ENCODE assay signal across 8 mouse cellular contexts in genomic region chr4:126252411-126253237, GRCm38 (mm10). TPM values are rescaled to one million over a fixed set of nuclear protein-coding genes. Genes with fewer than 3 reads are reported as not detected.
A peak's percentile ranks its signal among the peaks of the same experiment; 100 is the strongest.
DNase-seq lines count a peak whose midpoint lies in the region; ATAC-seq lines count a peak whose summit lies in the region.

No protein-coding gene starts in this region.

- DNase-seq in cerebellum, adult 9-11 months, result peak; percentile 66
- DNase-seq in cerebellum, adult 8-10 months, result no peak
- DNase-seq in lung, postnatal 25 days (ENCODE audit: low spot score), result no peak
- DNase-seq in limb, embryonic 10.5 days (ENCODE audit: low spot score), result no peak
- DNase-seq in thymus, postnatal 14 days, result no peak
- no peak for DNase-seq in lung, adult 18-20 months

- peak overlapping the region; percentile 1; the same call in 1 of the 2 replicates for H3K4me2 ChIP-seq in lung, embryonic 15.5 days
- H3K4me2 ChIP-seq in neural tube, embryonic 15.5 days, result peak overlapping the region; percentile 95

- no peak overlapping the region for H3K9ac ChIP-seq in lung, embryonic 15.5 days
- 0 out of 2 replicates have a peak overlapping the region, but pooled peaks have one; percentile 1 for H3K9ac ChIP-seq in neural tube, embryonic 15.5 days (replicated peaks)

- ATAC-seq in lung, embryonic 15.5 days (ENCODE audit: borderline replicate concordance, extremely low read depth, low FRiP score, low TSS enrichment), result no peak
- no peak for ATAC-seq in neural tube, embryonic 15.5 days (ENCODE audit: low FRiP score)

- H3K4me1 ChIP-seq in lung, embryonic 15.5 days, result peaks cover 52% of the 10 kb centered on the region
- peaks cover 64% of the 10 kb centered on the region for H3K4me1 ChIP-seq in limb, embryonic 10.5 days
- H3K4me1 ChIP-seq in neural tube, embryonic 15.5 days, result peaks cover 85% of the 10 kb centered on the region

- no peak overlapping the region for H3K4me3 ChIP-seq in lung, embryonic 15.5 days
- peak overlapping the region; percentile 24; the same call in 1 of the 2 replicates for H3K4me3 ChIP-seq in limb, embryonic 10.5 days
- H3K4me3 ChIP-seq in neural tube, embryonic 15.5 days (replicated peaks), result no peak overlapping the region

- no peaks in the 10 kb centered on the region for H3K9me3 ChIP-seq in lung, embryonic 15.5 days
- H3K9me3 ChIP-seq in limb, embryonic 10.5 days (replicated peaks), result no peaks in the 10 kb centered on the region
- no peaks in the 10 kb centered on the region for H3K9me3 ChIP-seq in neural tube, embryonic 15.5 days (replicated peaks)

- no peaks in the 10 kb centered on the region for H3K27me3 ChIP-seq in lung, embryonic 15.5 days
- no peaks in the 10 kb centered on the region for H3K27me3 ChIP-seq in limb, embryonic 10.5 days (ENCODE audit: low read depth, poor library complexity, severe bottlenecking)
- H3K27me3 ChIP-seq in neural tube, embryonic 15.5 days (replicated peaks), result no peaks in the 10 kb centered on the region

- 84% methylated on average over 17 of the region's 17 CpGs for WGBS in lung, embryonic 15.5 days
- WGBS in limb, embryonic 10.5 days, result 83% methylated on average over 17 of the region's 17 CpGs
- 64% methylated on average over 17 of the region's 17 CpGs for WGBS in neural tube, embryonic 15.5 days

- H3K36me3 ChIP-seq in lung, embryonic 15.5 days, result no peaks in the 10 kb centered on the region
- peaks cover 51% of the 10 kb centered on the region for H3K36me3 ChIP-seq in limb, embryonic 10.5 days
- no peaks in the 10 kb centered on the region for H3K36me3 ChIP-seq in neural tube, embryonic 15.5 days

- peak overlapping the region; percentile 64 for H3K27ac ChIP-seq in lung, embryonic 15.5 days
- H3K27ac ChIP-seq in limb, embryonic 10.5 days, result peak overlapping the region; percentile 74
- H3K27ac ChIP-seq in neural tube, embryonic 15.5 days (replicated peaks), result peak overlapping the region; percentile 23

RNA-seq across cellular contexts. Expression of gene Map7d1, which starts 3.5 kb away (rescaled TPM):
- polyA plus RNA-seq in lung, embryonic 15.5 days (2015; fragmentation: Nextera tagmentation; extraction: Ambion mirVana), result 40.8 and 45.3 TPM in 2 replicates
- 56.2 and 63.2 TPM in 2 replicates for polyA plus RNA-seq in limb, embryonic 10.5 days (2016; fragmentation: Nextera tagmentation; extraction: Ambion mirVana)
- polyA plus RNA-seq in neural tube, embryonic 15.5 days (2015; fragmentation: Nextera tagmentation; extraction: Ambion mirVana), result 65.4 and 79.7 TPM in 2 replicates

RNA-seq across cellular contexts. Expression of gene Trappc3, which starts 9.5 kb away (rescaled TPM):
- 106 and 108 TPM in 2 replicates for polyA plus RNA-seq in lung, embryonic 15.5 days (2015; fragmentation: Nextera tagmentation; extraction: Ambion mirVana)
- polyA plus RNA-seq in limb, embryonic 10.5 days (2016; fragmentation: Nextera tagmentation; extraction: Ambion mirVana), result 83.1 and 95.3 TPM in 2 replicates
- 175 and 188 TPM in 2 replicates for polyA plus RNA-seq in neural tube, embryonic 15.5 days (2015; fragmentation: Nextera tagmentation; extraction: Ambion mirVana)

RNA-seq across cellular contexts. Expression of gene Col8a2, which starts 34.0 kb away (rescaled TPM):
- 5.4 and 5.8 TPM in 2 replicates for polyA plus RNA-seq in lung, embryonic 15.5 days (2015; fragmentation: Nextera tagmentation; extraction: Ambion mirVana)
- 0.65 and 1.4 TPM in 2 replicates for polyA plus RNA-seq in limb, embryonic 10.5 days (2016; fragmentation: Nextera tagmentation; extraction: Ambion mirVana)
- polyA plus RNA-seq in neural tube, embryonic 15.5 days (2015; fragmentation: Nextera tagmentation; extraction: Ambion mirVana), result 7.4 and 9.8 TPM in 2 replicates

RNA-seq across cellular contexts. Expression of gene Thrap3, which starts 50.1 kb away (rescaled TPM):
- polyA plus RNA-seq in lung, embryonic 15.5 days (2015; fragmentation: Nextera tagmentation; extraction: Ambion mirVana), result 228 and 230 TPM in 2 replicates
- polyA plus RNA-seq in limb, embryonic 10.5 days (2016; fragmentation: Nextera tagmentation; extraction: Ambion mirVana), result 263 and 287 TPM in 2 replicates
- 127 and 133 TPM in 2 replicates for polyA plus RNA-seq in neural tube, embryonic 15.5 days (2015; fragmentation: Nextera tagmentation; extraction: Ambion mirVana)

Comparison
In these comparisons a context has a peak if more than half of its experiments do, and no peak if none do; other contexts are left out.
1. H3K27ac ChIP-seq: peak in every context shown above with its lines; median percentile 74 in limb, embryonic 10.5 days; 64 in lung, embryonic 15.5 days; 23 in neural tube, embryonic 15.5 days.